Mouse (Mus musculus): ENCODE measurements at regions not wholly inside any gene's neighbourhood (a gene's known extent, or its start where the extent isn't known, plus 50 kb on each side); places are given as distances from the start of the nearest gene placed in this dataset.

- no peak for ATAC-seq (replicated peaks in 1 of 2; ENCODE audit: insufficient read depth in 1 of 2, low FRiP score in 2 of 2, low TSS enrichment in 1 of 2, low read depth in 1 of 2, poor library complexity in 2 of 2, severe bottlenecking in 2 of 2)
Observed at GRCm38 (mm10) chr11:112998777-112999583, 217.0 kb downstream of the Sox9 start.

GRCm38 (mm10) chr11:113001071-113001470 lies 219.0 kb downstream of the Sox9 start:
- no peak for ATAC-seq (replicated peaks in 1 of 2; ENCODE audit: insufficient read depth in 1 of 2, low FRiP score in 2 of 2, low TSS enrichment in 1 of 2, low read depth in 1 of 2, poor library complexity in 2 of 2, severe bottlenecking in 2 of 2)

GRCm38 (mm10) chr11:113005895-113006294 lies 223.9 kb downstream of the Sox9 start:
- ATAC-seq (replicated peaks in 1 of 2; ENCODE audit: insufficient read depth in 1 of 2, low FRiP score in 2 of 2, low TSS enrichment in 1 of 2, low read depth in 1 of 2, poor library complexity in 2 of 2, severe bottlenecking in 2 of 2), result no peak

GRCm38 (mm10) chr11:113008521-113008920 lies 226.5 kb downstream of the Sox9 start:
- ATAC-seq (replicated peaks in 1 of 2; ENCODE audit: insufficient read depth in 1 of 2, low FRiP score in 2 of 2, low TSS enrichment in 1 of 2, low read depth in 1 of 2, poor library complexity in 2 of 2, severe bottlenecking in 2 of 2), result no peak

GRCm38 (mm10) chr11:113009376-113009775 lies 227.4 kb downstream of the Sox9 start:
- no peak for ATAC-seq (replicated peaks in 1 of 2; ENCODE audit: insufficient read depth in 1 of 2, low FRiP score in 2 of 2, low TSS enrichment in 1 of 2, low read depth in 1 of 2, poor library complexity in 2 of 2, severe bottlenecking in 2 of 2)

GRCm38 (mm10) chr11:113010906-113011305 lies 228.9 kb downstream of the Sox9 start:
- no peak for ATAC-seq (replicated peaks in 1 of 2; ENCODE audit: insufficient read depth in 1 of 2, low FRiP score in 2 of 2, low TSS enrichment in 1 of 2, low read depth in 1 of 2, poor library complexity in 2 of 2, severe bottlenecking in 2 of 2)

GRCm38 (mm10) chr11:113014186-113015010 lies 232.4 kb downstream of the Sox9 start:
- no peak for ATAC-seq (replicated peaks in 1 of 2; ENCODE audit: insufficient read depth in 1 of 2, low FRiP score in 2 of 2, low TSS enrichment in 1 of 2, low read depth in 1 of 2, poor library complexity in 2 of 2, severe bottlenecking in 2 of 2)

GRCm38 (mm10) chr11:113015686-113016304 lies 233.8 kb downstream of the Sox9 start:
- ATAC-seq (replicated peaks in 1 of 2; ENCODE audit: insufficient read depth in 1 of 2, low FRiP score in 2 of 2, low TSS enrichment in 1 of 2, low read depth in 1 of 2, poor library complexity in 2 of 2, severe bottlenecking in 2 of 2), result peak; percentile 82 to 89

GRCm38 (mm10) chr11:113016801-113017715 lies 235.0 kb downstream of the Sox9 start:
- no peak for ATAC-seq (replicated peaks in 1 of 2; ENCODE audit: insufficient read depth in 1 of 2, low FRiP score in 2 of 2, low TSS enrichment in 1 of 2, low read depth in 1 of 2, poor library complexity in 2 of 2, severe bottlenecking in 2 of 2)

GRCm38 (mm10) chr11:113021533-113021932 lies 239.5 kb downstream of the Sox9 start:
- no peak for ATAC-seq (replicated peaks in 1 of 2; ENCODE audit: insufficient read depth in 1 of 2, low FRiP score in 2 of 2, low TSS enrichment in 1 of 2, low read depth in 1 of 2, poor library complexity in 2 of 2, severe bottlenecking in 2 of 2)

- ATAC-seq (replicated peaks in 1 of 2; ENCODE audit: insufficient read depth in 1 of 2, low FRiP score in 2 of 2, low TSS enrichment in 1 of 2, low read depth in 1 of 2, poor library complexity in 2 of 2, severe bottlenecking in 2 of 2), result no peak
Observed at GRCm38 (mm10) chr11:113026994-113027393, 245.0 kb downstream of the Sox9 start.

- ATAC-seq (replicated peaks in 1 of 2; ENCODE audit: insufficient read depth in 1 of 2, low FRiP score in 2 of 2, low TSS enrichment in 1 of 2, low read depth in 1 of 2, poor library complexity in 2 of 2, severe bottlenecking in 2 of 2), result no peak
Observed at GRCm38 (mm10) chr11:113028235-113028919, 246.4 kb downstream of the Sox9 start.

GRCm38 (mm10) chr11:113031405-113031804 lies 249.4 kb downstream of the Sox9 start:
- no peak for ATAC-seq (replicated peaks in 1 of 2; ENCODE audit: insufficient read depth in 1 of 2, low FRiP score in 2 of 2, low TSS enrichment in 1 of 2, low read depth in 1 of 2, poor library complexity in 2 of 2, severe bottlenecking in 2 of 2)

- no peak for ATAC-seq (replicated peaks in 1 of 2; ENCODE audit: insufficient read depth in 1 of 2, low FRiP score in 2 of 2, low TSS enrichment in 1 of 2, low read depth in 1 of 2, poor library complexity in 2 of 2, severe bottlenecking in 2 of 2)
Observed at GRCm38 (mm10) chr11:113032487-113033228, 250.6 kb downstream of the Sox9 start.

GRCm38 (mm10) chr11:113034911-113035310 lies 252.9 kb downstream of the Sox9 start:
- no peak for ATAC-seq (replicated peaks in 1 of 2; ENCODE audit: insufficient read depth in 1 of 2, low FRiP score in 2 of 2, low TSS enrichment in 1 of 2, low read depth in 1 of 2, poor library complexity in 2 of 2, severe bottlenecking in 2 of 2)

- ATAC-seq (replicated peaks in 1 of 2; ENCODE audit: insufficient read depth in 1 of 2, low FRiP score in 2 of 2, low TSS enrichment in 1 of 2, low read depth in 1 of 2, poor library complexity in 2 of 2, severe bottlenecking in 2 of 2), result no peak
Observed at GRCm38 (mm10) chr11:113037736-113038135, 255.7 kb downstream of the Sox9 start.
